Mouse (Mus musculus) brain, embryonic 18.5 days (tissue): ENCODE measurements around the gene Gm5150.
"Not testable (repeated sequence)": the region's sequence is repeated elsewhere in the genome, so short reads cannot be mapped to it uniquely, and the experiment has no call there.

Experiments
- DNase-seq: peaks from one replicate; pipeline ENCODE4 v3.0.0-alpha.2; 2012; ENCODE audit warnings: low read depth, low spot score

Gene Gm5150

DNA sequence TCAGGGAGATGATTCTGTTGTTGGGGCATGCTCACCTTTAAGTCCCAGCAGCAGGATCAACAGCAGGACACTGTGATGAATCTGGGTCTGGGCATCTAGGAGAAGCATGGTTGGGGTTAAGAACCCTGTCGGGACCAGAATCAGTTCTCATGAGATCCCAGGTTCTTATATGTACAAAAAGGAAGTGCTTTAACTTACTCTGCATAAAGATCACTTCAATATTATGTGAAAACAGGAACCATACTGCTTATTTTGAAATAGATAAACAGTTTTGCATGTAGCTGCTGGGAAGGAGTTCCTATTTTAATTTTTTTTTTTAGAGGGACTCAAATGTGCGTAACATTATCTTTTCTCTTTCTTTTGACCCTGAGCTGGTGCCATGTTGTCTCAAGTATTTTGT lies at the start of gene Gm5150:
TSS of gene Gm5150 (minus strand) at position 223 of the 400 bp plus-strand sequence.
- no peak for DNase-seq

DNA sequence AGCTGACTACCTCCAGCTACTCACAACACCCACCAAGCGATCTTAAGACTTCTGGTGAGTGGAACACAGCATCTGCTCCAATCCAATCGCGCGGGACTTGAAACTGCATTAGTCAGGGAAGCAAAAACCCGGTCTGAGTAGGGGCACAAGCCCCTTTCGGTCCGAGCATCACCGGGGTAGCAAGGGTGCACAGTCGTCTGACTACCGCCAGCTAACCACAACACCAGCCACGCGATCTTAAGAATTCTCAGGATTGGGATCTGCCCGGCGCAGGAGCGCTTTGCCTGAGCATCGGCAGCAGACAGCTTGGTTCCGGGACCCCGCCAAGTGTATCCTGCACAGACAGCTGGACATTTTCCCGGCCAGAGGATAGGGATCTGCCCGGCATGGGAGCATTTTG lies 45.5 kb upstream of the Gm5150 start:
- not testable (repeated sequence) for DNase-seq

DNA sequence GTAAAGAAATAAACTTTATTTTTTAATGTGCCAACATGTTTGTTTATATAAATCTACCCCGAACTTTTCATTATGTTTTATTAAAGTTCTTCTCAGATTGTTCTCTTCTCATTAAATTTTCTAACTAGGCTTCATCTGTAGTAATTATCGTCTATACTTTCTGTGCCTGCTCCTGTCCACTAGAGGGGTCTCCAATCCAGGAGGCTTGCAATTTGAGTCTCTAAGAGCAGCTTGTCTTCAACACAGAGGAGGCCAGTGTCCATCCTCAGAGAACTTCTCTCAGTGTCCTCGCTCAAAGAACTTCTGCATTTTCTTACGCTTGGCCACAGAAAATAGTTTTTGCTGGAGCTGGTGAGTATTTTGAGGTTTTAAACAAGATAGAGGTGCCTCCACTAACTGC lies 41.1 kb upstream of the Gm5150 start:
- DNase-seq, result no peak

DNA sequence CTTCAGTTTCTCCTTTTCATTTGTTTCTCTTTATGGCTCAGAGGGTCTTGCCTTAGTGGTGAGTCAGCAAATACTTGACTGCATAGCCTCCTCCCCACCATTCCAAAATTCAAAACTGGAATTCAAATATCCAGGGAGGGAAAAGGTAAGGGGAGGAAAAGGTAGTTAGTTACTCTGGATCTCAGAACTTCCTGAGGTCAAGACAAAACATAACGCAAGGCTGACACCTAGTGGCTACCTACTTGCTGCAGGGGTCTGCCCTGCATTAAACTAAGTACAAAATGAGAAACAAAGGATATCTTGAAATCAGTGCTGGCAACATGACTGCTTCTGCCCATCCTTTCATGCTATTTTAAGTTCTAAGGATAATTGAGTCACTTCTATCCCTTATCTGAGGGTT lies 37.1 kb upstream of the Gm5150 start:
- DNase-seq, result no peak

DNA sequence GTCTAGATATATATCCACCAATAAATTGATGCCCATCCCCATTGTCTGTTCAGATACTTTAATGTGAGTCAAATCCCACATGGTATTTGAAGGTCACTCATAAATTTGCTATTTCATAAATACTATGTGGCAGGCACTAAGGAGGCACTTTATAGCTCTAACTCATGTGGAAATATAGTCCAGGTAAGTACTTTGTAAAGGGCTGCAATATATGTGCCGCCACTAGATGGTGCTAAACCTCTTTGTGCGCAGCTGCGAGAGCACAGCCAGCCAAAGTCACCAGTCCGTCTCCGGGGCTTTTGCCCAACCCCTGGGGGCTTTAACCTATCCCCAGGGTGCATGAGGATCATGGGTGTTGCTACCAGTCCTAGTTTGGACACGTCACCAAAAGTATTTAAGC lies 18.8 kb upstream of the Gm5150 start:
- not testable (repeated sequence) for DNase-seq

DNA sequence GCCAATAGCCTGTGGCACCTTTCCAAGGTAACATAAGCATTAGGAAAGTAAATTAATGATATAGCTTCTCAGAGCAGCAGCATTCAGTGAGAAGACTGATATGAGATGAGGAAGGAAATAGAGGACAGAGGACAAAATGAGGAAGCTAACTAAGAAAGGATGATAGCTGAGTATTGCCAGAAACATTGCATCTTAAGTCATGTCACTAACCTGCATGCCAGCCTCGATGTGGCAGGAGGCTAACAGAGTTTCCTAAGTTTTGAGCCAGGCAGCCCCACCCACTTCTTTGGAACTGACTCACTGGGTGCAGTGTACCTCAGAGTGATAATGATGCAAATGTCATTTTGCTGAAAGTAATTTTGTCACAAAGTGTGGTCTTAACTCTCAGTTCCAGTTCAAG lies 16.0 kb upstream of the Gm5150 start:
- DNase-seq, result no peak

DNA sequence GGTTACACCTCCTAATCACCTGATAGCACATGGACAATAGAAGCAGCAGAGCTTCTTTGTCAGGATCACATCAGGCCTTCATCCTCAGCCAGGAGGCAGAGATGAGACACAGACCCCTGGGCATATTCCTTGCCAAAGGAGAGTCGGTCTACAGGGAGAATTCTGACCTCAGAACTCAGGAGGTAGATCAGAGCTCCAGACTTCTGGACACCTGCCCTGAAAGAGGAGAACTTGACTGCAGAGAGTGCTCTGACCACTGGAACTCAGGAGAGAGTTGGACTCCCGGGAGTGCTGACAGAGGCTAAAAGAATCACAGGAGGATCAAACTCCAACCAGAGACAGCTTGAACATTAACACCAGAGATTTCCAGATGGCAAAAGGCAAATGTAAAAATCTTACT lies 8.2 kb upstream of the Gm5150 start:
- DNase-seq, result not testable (repeated sequence)

DNA sequence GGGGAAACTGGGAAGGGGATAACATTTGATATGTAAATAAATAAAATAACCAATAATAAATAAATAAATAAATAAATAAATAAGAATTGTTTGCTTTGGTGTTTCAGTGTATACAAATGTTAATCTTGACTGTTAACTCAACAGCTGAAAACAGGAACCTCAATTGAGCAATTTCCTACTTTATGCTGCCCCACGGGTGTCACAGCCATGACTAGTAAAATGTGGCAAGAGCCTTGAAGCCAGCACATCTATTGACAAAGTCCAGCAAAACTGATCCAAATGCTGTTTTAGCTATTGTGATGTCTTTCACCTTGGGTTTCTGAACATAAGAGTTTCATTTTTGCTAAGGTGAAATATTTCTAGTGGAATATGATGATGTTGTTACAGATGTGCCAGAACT lies 1.6 kb upstream of the Gm5150 start:
- no peak for DNase-seq

DNA sequence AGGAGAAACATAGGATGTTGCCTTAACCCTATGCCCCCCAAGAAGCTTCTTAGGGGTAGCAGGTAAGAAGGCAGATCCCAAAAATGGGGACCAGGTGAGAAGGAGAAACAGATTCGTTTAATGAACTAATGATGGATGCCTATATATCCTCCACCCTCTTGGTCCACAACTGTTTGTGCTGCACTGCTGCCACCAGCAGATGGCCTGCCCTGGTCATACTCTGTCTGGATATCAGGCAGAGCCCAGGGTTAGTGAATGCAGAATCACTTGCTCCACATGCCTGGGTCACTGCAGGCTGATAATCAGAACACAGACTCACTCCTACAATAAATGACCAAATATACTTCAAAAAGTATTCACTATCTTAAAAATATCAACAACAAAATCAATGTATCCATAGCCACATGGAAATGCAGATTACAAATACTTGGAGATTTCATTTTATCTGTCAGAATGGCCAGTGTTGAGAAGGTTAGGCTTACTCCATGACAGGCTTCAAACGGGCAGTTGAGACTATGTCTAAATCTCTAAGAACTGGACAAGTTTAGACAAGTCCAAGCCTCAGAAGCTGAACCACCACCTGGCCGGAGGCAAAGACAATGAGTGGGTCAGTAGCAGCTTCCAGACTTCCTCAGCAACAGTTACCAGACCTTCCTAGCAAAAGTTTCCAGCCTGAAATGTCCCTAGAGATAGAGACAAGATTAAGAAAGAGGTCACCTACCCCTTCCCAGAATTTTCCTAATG lies 2.2 kb downstream of the Gm5150 start:
- no peak for DNase-seq

DNA sequence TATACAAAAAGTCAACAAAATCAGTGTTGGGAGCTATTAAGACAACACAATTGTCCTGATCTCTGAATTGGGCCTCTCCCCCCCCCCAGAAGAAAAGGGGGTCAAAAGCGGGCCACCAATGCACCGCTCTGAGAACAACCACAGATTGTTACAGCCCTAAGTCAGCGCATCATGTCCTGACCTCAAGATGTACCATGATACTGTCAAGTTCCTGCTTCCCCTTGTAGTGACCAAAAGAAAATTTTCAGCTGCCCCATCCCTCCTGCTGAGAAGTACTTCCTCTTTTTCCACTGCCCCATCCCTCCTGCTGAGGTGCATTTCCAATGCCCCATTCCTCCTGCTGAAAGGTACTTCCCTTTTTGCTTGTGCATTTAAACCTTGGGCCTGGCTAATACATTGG lies 6.8 kb downstream of the Gm5150 start:
- not testable (repeated sequence) for DNase-seq

DNA sequence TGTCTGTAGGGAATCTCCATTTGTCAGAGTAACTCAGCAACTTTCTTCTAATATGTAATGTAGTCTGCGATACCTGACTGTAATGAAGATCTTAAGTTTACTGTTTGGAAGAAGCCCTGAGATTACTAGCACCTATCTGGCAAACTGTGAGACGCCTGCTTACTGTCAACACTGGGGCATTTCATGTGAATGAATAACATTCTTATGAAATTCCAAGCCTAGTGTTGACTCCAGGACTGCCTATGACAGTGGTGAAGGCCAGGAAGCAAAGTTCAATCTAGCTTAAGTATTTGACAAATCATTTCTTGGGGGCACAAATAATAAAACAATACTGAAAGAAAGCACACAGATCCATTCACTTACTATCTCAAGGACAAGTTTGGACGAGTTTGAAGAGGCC lies 24.0 kb downstream of the Gm5150 start:
- DNase-seq, result no peak

DNA sequence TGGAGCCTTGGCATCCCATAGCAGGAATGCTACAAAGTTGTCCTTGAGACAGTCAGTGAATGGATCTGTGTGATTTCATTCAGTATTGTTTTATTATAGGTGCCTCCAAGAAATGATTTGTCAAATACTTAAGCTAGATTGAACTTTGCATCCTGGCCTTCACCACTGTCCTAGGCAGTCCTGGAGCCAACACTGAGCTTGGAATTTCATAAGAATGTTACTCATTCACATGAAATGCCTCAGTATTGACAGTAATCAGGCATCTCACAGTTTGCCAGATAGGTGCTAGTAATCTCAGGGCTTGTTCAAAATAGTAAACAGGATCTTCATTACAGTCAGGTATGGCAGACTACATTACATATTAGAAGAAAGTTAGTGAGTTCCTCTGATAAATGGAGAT lies 49.3 kb downstream of the Gm5150 start:
- DNase-seq, result no peak
